In the genomic region with DNA sequence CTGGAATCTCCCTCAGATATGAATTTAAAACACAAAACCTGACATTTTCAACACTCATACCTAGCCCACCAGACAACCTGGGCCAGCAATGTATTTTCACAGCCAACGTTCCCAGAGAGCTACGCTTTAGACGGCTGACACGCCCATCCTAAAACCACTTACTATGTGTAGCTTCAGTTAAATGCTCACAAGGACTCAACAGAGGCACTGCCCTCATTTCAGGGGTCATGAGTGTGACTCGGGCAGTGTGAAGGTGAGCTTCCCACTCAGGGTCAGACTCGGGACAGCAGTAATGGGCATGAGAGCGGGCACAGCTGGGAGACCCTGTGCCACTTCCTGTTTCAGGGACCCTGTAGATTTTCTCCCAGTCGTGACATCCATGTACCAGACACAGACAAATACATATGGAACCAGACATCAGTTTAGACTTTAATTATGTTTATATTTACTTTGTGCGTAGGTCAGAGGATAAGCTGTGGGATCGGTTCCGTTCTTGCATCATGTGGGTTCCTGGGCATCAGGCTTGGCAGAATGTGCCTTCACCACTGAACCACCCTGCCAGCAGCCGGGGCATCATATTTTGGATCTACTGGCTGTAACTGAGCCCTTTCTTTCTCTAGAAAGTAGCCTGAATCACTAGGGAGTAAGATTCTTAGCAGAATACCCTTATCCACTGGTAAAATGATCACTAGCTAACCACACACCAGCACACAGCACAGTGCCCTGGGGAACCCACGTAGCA, we compare ENCODE assay signal across 23 mouse cellular contexts. TPM values are rescaled to one million over a fixed set of nuclear protein-coding genes. Genes with fewer than 3 reads are reported as not detected.
DNase-seq lines count a peak whose midpoint lies in the region; ATAC-seq and TF ChIP-seq lines count a peak whose summit lies in the region.
"Had no signal": no experiment of that assay in that cellular context is flagged by ENCODE, and none has a peak within 500 bp of the region (broad histone marks: within the 10 kb centered on the region; RNA-seq: fewer than 3 reads in every experiment).

No protein-coding gene starts in this region.

- no peaks in the 10 kb centered on the region for H3K27me3 ChIP-seq in heart, embryonic 12.5 days (replicated peaks)
- no peaks in the 10 kb centered on the region for H3K27me3 ChIP-seq in midbrain, embryonic 11.5 days (ENCODE audit: control insufficient read depth, insufficient read depth, low read length)
- H3K27me3 ChIP-seq in midbrain, embryonic 13.5 days: no peaks in the 10 kb centered on the region
- no peaks in the 10 kb centered on the region for H3K27me3 ChIP-seq in myocyte (ENCODE audit: control insufficient read depth, insufficient read depth, insufficient read length)
- H3K27me3 ChIP-seq: embryonic facial prominence, embryonic 12.5 days; forebrain, embryonic 13.5 days; hindbrain, embryonic 15.5 days; kidney, embryonic 15.5 days; limb, embryonic 13.5 days; liver, embryonic 13.5 days; midbrain, embryonic 15.5 days; neural tube, embryonic 15.5 days had no signal

- intact Hi-C loops in heart, postnatal 14 days (cut with DNase I): no loop called here

- no peaks in the 10 kb centered on the region for H3K9me3 ChIP-seq in heart, embryonic 12.5 days (replicated peaks)
- H3K9me3 ChIP-seq in midbrain, embryonic 11.5 days (ENCODE audit: control insufficient read depth, low read length): no peaks in the 10 kb centered on the region
- H3K9me3 ChIP-seq in midbrain, embryonic 13.5 days: no peaks in the 10 kb centered on the region
- H3K9me3 ChIP-seq: embryonic facial prominence, embryonic 12.5 days; forebrain, embryonic 13.5 days; hindbrain, embryonic 15.5 days; kidney, embryonic 15.5 days; limb, embryonic 13.5 days; liver, embryonic 13.5 days; midbrain, embryonic 15.5 days; neural tube, embryonic 15.5 days had no signal

- H3K4me2 ChIP-seq in heart, embryonic 12.5 days: no peak overlapping the region
- H3K4me2 ChIP-seq in midbrain, embryonic 11.5 days: no peak overlapping the region
- H3K4me2 ChIP-seq in midbrain, embryonic 13.5 days (replicated peaks): no peak overlapping the region
- H3K4me2 ChIP-seq in myocyte (ENCODE audit: low read depth): peak overlapping the region; percentile 55
- H3K4me2 ChIP-seq: embryonic facial prominence, embryonic 12.5 days; forebrain, embryonic 13.5 days; hindbrain, embryonic 15.5 days; kidney, embryonic 15.5 days; limb, embryonic 13.5 days; midbrain, embryonic 15.5 days; neural tube, embryonic 15.5 days had no signal

- no peak overlapping the region for H3ac ChIP-seq in myocyte (ENCODE audit: control insufficient read depth, insufficient read length)

- peaks cover 70% of the 10 kb centered on the region for H3K4me1 ChIP-seq in heart, embryonic 12.5 days (replicated peaks)
- H3K4me1 ChIP-seq in midbrain, embryonic 11.5 days (ENCODE audit: control insufficient read depth, insufficient read depth, low read length): peaks cover 19% of the 10 kb centered on the region
- H3K4me1 ChIP-seq in midbrain, embryonic 13.5 days (replicated peaks): peaks cover 19% of the 10 kb centered on the region

- H3K4me3 ChIP-seq in heart, embryonic 12.5 days: no peak overlapping the region
- H3K4me3 ChIP-seq in midbrain, embryonic 11.5 days (ENCODE audit: low read depth, low read length): no peak overlapping the region
- no peak overlapping the region for H3K4me3 ChIP-seq in midbrain, embryonic 13.5 days (replicated peaks)
- no peak overlapping the region for H3K4me3 ChIP-seq in myocyte
- H3K4me3 ChIP-seq: embryonic facial prominence, embryonic 12.5 days; erythroblast, embryonic 14.5 days; forebrain, embryonic 13.5 days; hindbrain, embryonic 15.5 days; kidney, embryonic 15.5 days; limb, embryonic 13.5 days; liver, embryonic 13.5 days; midbrain, embryonic 15.5 days; neural tube, embryonic 15.5 days had no signal

- H3K36me3 ChIP-seq in heart, embryonic 12.5 days: peaks cover 12% of the 10 kb centered on the region
- no peaks in the 10 kb centered on the region for H3K36me3 ChIP-seq in midbrain, embryonic 11.5 days (ENCODE audit: control insufficient read depth, insufficient read depth, low read length)
- H3K36me3 ChIP-seq in midbrain, embryonic 13.5 days: no peaks in the 10 kb centered on the region
- H3K36me3 ChIP-seq in myocyte (ENCODE audit: control insufficient read depth, insufficient read depth): no peaks in the 10 kb centered on the region
- H3K36me3 ChIP-seq: embryonic facial prominence, embryonic 12.5 days; kidney, embryonic 15.5 days; limb, embryonic 13.5 days; midbrain, embryonic 15.5 days; neural tube, embryonic 15.5 days had no signal

- TF ChIP-seq POLR2A in myocyte (IDR thresholded peaks at IDR 0.05; ENCODE audit: insufficient read length, low read depth): no peak

- no peaks in the 10 kb centered on the region for H3K79me2 ChIP-seq in myocyte (ENCODE audit: control insufficient read depth, insufficient read depth)

- whole genome bisulfite sequencing in heart, embryonic 12.5 days: 75% methylated on average over 13 of the region's 13 CpGs
- 88% methylated on average over 13 of the region's 13 CpGs for WGBS in midbrain, embryonic 11.5 days
- 90% methylated on average over 13 of the region's 13 CpGs for WGBS in midbrain, embryonic 13.5 days

- no peak for DNase-seq in heart, postnatal 14 days
- DNase-seq in midbrain, embryonic 11.5 days (ENCODE audit: low spot score, missing footprints): peak; percentile 76
- DNase-seq in thymus, adult 18-20 months: no peak
- DNase-seq: adrenal gland, adult 8-10 months; cerebellum, adult 9-10 months; kidney, postnatal 4 days; liver, embryonic 13.5 days; right cerebral cortex, postnatal 14 days; thymus, postnatal 25 days had no signal

- peak overlapping the region; percentile 97 for H3K27ac ChIP-seq in heart, embryonic 12.5 days (ENCODE audit: poor library complexity, severe bottlenecking)
- H3K27ac ChIP-seq in midbrain, embryonic 11.5 days (ENCODE audit: low read depth, low read length): no peak overlapping the region
- no peak overlapping the region for H3K27ac ChIP-seq in midbrain, embryonic 13.5 days
- H3K27ac ChIP-seq: embryonic facial prominence, embryonic 12.5 days; kidney, embryonic 15.5 days; macrophage; midbrain, embryonic 15.5 days had no signal

- no peak overlapping the region for H3K9ac ChIP-seq in heart, embryonic 12.5 days
- H3K9ac ChIP-seq in midbrain, embryonic 11.5 days (ENCODE audit: low read length): no peak overlapping the region
- H3K9ac ChIP-seq in midbrain, embryonic 13.5 days (replicated peaks): no peak overlapping the region
- H3K9ac ChIP-seq: embryonic facial prominence, embryonic 12.5 days; hindbrain, embryonic 15.5 days; kidney, embryonic 15.5 days; liver, embryonic 13.5 days; midbrain, embryonic 15.5 days; neural tube, embryonic 15.5 days had no signal

- ATAC-seq in heart, embryonic 12.5 days (ENCODE audit: insufficient number of reproducible peaks, low FRiP score): no peak
- no peak for ATAC-seq in midbrain, embryonic 11.5 days (ENCODE audit: low FRiP score)
- no peak for ATAC-seq in midbrain, embryonic 13.5 days
- ATAC-seq in granulocyte monocyte progenitor cell, adult 5-6 weeks (replicated peaks; ENCODE audit: poor library complexity, severe bottlenecking): peak; percentile 50
- ATAC-seq: intestine, postnatal 0 days; midbrain, embryonic 15.5 days had no signal

TF ChIP-seq in myocyte, 11 proteins besides CTCF, POLR2A, EP300 and RAD21:
- TF ChIP-seq POLR2AphosphoS2 (IDR thresholded peaks at IDR 0.05; ENCODE audit: insufficient read length, low read depth) (no peak), E2F4 (IDR thresholded peaks at IDR 0.05; ENCODE audit: insufficient read depth) (no peak), USF1 (IDR thresholded peaks at IDR 0.05; ENCODE audit: low read depth) (no peak), MAX (IDR thresholded peaks at IDR 0.05; ENCODE audit: low read depth) (no peak), CEBPB (IDR thresholded peaks at IDR 0.05; ENCODE audit: insufficient read depth, poor library complexity, severe bottlenecking) (no peak), TCF3 (IDR thresholded peaks at IDR 0.05; ENCODE audit: insufficient read length, low read depth) (no peak), TCF12 (IDR thresholded peaks at IDR 0.05; ENCODE audit: insufficient read depth, poor library complexity, severe bottlenecking) (no peak), MYOG (IDR thresholded peaks at IDR 0.05; ENCODE audit: control insufficient read depth in 1 of 3, insufficient read depth in 1 of 3, insufficient read length in 2 of 3, low read depth in 2 of 3) (no peak), REST (IDR thresholded peaks at IDR 0.05; ENCODE audit: insufficient read depth, insufficient read length) (no peak), MYOD1 (IDR thresholded peaks at IDR 0.05; ENCODE audit: control insufficient read depth in 1 of 3, insufficient read length in 2 of 3, low read depth in 2 of 3) (no peak), SRF (IDR thresholded peaks at IDR 0.05; ENCODE audit: control insufficient read depth, insufficient read length, low read depth) (no peak)

RNA-seq across cellular contexts. Expression of gene Zfp706, which starts 19.4 kb away (rescaled TPM):
- polyA plus RNA-seq in heart, embryonic 12.5 days (2016; fragmentation: Nextera tagmentation; extraction: Ambion mirVana): 459 and 491 TPM in 2 replicates
- total RNA-seq in heart, postnatal 14 days (2021): 100 to 1,000 TPM; 194 to 211 TPM
- polyA plus RNA-seq in midbrain, embryonic 11.5 days (2014; fragmentation: Nextera tagmentation; extraction: Ambion mirVana): 423 and 440 TPM in 2 replicates
- 437 and 479 TPM in 2 replicates for polyA plus RNA-seq in midbrain, embryonic 13.5 days (2015; fragmentation: Nextera tagmentation; extraction: Ambion mirVana)
- 276 TPM in 2 replicates for total RNA-seq in granulocyte monocyte progenitor cell, adult 5-6 weeks (2014; fragmentation: Nextera tagmentation)
- total RNA-seq in granulocyte monocyte progenitor cell, adult 5-6 weeks (2017): 73.9 and 112 TPM in 2 replicates
- 199 TPM for polyA plus RNA-seq in myocyte (2012; fragmentation: generic; extraction: Trizol)
